Mouse (Mus musculus): ENCODE results near the gene Nhsl1.

DNA sequence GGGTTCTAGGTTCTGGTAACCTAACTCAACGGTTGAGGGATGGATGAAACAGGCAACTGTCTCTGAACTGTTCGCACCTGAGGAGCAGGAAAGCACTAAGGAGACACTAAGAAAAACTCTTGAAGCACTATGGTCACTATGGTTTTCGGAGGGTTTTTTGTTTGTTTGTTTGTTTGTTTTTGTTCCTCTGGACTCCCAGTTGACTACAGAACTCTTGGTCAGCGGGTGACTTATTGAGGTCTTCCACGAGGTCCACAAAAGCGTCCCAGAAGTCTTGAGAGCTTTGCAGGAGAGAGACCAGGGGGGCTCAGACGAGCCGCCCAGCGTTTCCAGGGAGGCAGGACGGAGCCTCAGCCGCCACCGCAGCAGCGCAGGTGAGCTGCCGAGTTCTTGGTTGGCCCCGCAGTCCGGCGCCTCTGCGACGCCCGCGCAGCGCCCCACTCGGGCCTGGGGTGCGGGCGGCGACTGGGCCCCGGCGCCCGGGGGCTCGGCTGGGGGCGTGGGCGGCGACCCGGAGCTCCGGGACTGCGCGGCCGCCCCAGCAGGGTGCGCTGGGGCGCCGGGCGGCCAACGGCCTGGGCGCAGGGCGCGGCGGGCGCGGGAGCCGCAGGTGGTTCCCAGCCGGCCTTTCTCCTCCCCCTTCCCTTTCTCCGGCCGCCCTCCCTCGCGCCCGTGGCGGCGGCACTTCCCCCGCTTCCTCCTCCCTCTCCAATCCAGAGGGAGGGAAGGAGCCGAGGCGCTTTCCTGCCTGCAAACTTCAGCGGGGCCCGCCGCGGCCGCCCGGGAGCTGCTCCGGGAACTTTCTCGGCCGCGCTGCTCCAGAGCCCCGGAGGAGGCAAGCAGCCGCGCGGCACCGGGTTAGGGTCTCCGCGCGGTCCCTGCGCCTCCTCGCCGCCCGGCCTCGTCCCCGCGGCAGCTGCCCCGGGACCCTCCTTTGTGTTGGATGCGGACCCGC, 547 bp upstream of the Nhsl1 start:
- no peak for TF ChIP-seq POLR2A (IDR thresholded peaks at IDR 0.05; ENCODE audit: low read depth, low read length)
- no peak for TF ChIP-seq CTCF (IDR thresholded peaks at IDR 0.05; ENCODE audit: extremely low read depth, insufficient read depth, insufficient read length, insufficient replicate concordance)
